Mouse (Mus musculus) liver, embryonic 18 days (tissue): ENCODE measurements around the gene Olfr1106. TPM values are rescaled to one million over a fixed set of nuclear protein-coding genes. Genes with fewer than 3 reads are reported as not detected.

Source experiments
- polyA plus RNA-seq: library from polyadenylated mRNA; depleted of rRNA; stranded (reverse); fragments of >200 nt; gene quantifications from 2 replicates; pipeline ENCODE4 v1.2.3, GENCODE M21; 2012; rRNA removed

Olfr1106 gene
- not detected in 2 replicates for polyA plus RNA-seq

GRCm38 (mm10) chr2:87052173-87052572, at the start of gene Olfr1106:
TSS of gene Olfr1106 (minus strand) at chr2:87052273.

GRCm38 (mm10) chr2:87095908-87096307, 43.8 kb upstream of the Olfr1106 start, which contains the start of gene Olfr1109:
TSS of gene Olfr1109 (minus strand) at chr2:87096008.

GRCm38 (mm10) chr2:87075717-87076116, 23.6 kb upstream of the Olfr1106 start, which contains the start of gene Olfr1107:
TSS of gene Olfr1107 (minus strand) at chr2:87075817.

GRCm38 (mm10) chr2:87036431-87036830, 15.6 kb downstream of the Olfr1106 start, which contains the start of gene Olfr1105:
TSS of gene Olfr1105 (minus strand) at chr2:87036531.

GRCm38 (mm10) chr2:87026980-87027379, 25.1 kb downstream of the Olfr1106 start, which contains the start of gene Olfr1104:
TSS of gene Olfr1104 (minus strand) at chr2:87027080.

GRCm38 (mm10) chr2:86998098-86998497, 54.0 kb downstream of the Olfr1106 start, which contains the start of gene Olfr1102:
TSS of gene Olfr1102 (plus strand) at chr2:86998398.

Other genes starting within 250 kb of the Olfr1106 start
- not detected in 2 replicates for gene Olfr141, start 242.3 kb downstream of the Olfr1106 start, polyA plus RNA-seq
- not detected in 2 replicates for gene Olfr1094, start 227.6 kb downstream of the Olfr1106 start, polyA plus RNA-seq
- not detected in 2 replicates for gene Olfr1095, start 200.6 kb downstream of the Olfr1106 start, polyA plus RNA-seq
- not detected in 2 replicates for gene Gm13723, start 177.5 kb downstream of the Olfr1106 start, polyA plus RNA-seq
- not detected in 2 replicates for gene Olfr1097, start 160.1 kb downstream of the Olfr1106 start, polyA plus RNA-seq
- gene Olfr1098, start 127.7 kb downstream of the Olfr1106 start, polyA plus RNA-seq = not detected in 2 replicates
- not detected in 2 replicates for gene Olfr1099, start 91.6 kb downstream of the Olfr1106 start, polyA plus RNA-seq
- not detected in 2 replicates for gene Olfr1100, start 72.3 kb downstream of the Olfr1106 start, polyA plus RNA-seq
- gene Olfr1101, start 61.1 kb downstream of the Olfr1106 start, polyA plus RNA-seq = not detected in 2 replicates
- gene Olfr1102, start 53.9 kb downstream of the Olfr1106 start, polyA plus RNA-seq = not detected in 2 replicates
- gene Olfr1104, start 25.2 kb downstream of the Olfr1106 start, polyA plus RNA-seq = not detected in 2 replicates
- gene Olfr1105, start 15.7 kb downstream of the Olfr1106 start, polyA plus RNA-seq = not detected in 2 replicates
- gene Olfr1107, start 23.5 kb upstream of the Olfr1106 start, polyA plus RNA-seq = not detected in 2 replicates
- not detected in 2 replicates for gene Olfr1109, start 43.7 kb upstream of the Olfr1106 start, polyA plus RNA-seq
- not detected in 2 replicates for gene Olfr259, start 62.3 kb upstream of the Olfr1106 start, polyA plus RNA-seq
- gene Olfr1110, start 88.0 kb upstream of the Olfr1106 start, polyA plus RNA-seq = not detected in 2 replicates
- gene Olfr1111, start 100.4 kb upstream of the Olfr1106 start, polyA plus RNA-seq = not detected in 2 replicates
- gene Olfr1112, start 135.5 kb upstream of the Olfr1106 start, polyA plus RNA-seq = not detected in 2 replicates
- gene Olfr1113, start 156.7 kb upstream of the Olfr1106 start, polyA plus RNA-seq = not detected in 2 replicates
- not detected in 2 replicates for gene Olfr1115, start 195.7 kb upstream of the Olfr1106 start, polyA plus RNA-seq
- not detected in 2 replicates for gene Olfr1116, start 215.3 kb upstream of the Olfr1106 start, polyA plus RNA-seq